Mouse (Mus musculus) heart, adult 18-20 months (tissue): ENCODE measurements at regions not wholly inside any gene's neighbourhood (a gene's known extent, or its start where the extent isn't known, plus 50 kb on each side); places are given as distances from the start of the nearest gene placed in this dataset.
A peak's percentile ranks its signal among the peaks of the same experiment; 100 is the strongest.

Experiments used
- DNase-seq, 2 experiments: peaks; one replicate each; pipeline ENCODE4 v3.0.0; 2021 to 2022; ENCODE audit warnings: mixed read lengths in 1 of 2

DNA sequence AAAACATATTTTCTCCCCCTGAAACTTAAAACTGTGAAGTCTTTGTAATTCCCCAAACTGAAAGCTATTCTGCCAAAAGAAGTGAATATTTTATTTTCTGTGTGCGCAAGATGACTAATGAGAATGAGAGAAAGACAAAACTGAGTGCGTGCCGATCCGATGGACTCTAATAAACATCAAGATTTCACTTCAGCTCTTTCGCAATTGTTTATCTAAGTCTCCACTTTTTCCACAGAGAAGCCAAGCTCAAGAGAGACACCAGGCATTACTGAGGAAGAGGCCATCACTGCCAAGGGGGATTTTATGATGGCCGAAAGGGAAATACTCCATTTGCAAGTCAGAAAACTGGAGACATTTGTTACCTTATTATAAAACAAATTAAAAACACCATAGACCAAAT is 55.0 kb upstream of the Uqcrfs1 start:
- no peak for DNase-seq

DNA sequence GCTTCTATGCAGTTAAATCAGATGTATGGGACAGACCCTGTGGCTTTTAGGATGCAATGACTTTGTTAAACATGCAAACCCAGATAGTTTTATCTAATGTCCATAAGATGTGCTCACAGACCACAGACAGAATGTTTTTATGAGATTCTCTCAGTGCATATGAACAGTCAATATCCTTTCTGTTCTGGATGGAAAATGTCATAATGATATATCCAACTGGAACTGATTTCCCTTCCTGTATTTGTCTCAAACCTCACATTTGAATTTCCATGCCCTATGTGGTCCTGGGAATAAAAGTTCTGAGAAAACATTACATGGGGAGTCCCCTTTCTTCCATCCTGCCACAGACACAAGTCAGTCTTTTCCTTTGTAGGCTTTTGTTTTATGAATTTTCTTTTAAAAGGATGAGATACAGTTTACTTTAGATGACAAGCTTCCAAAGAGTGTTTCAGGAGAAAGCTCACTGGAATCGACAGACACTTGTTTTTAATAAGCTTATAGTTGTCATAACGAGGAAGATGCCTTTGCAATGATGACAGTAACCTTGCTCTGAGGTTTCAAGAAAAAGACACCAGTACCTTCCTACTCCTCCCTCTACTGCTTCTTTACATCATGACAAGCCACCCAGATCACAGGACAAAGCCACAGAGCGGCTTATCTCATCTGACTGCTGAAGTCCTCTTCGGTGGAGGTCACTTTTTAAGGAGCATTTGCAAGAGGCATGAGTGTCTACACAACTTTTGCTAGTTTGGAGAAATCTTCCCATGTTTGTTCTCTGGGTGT is 55.7 kb upstream of the Uqcrfs1 start:
- DNase-seq: no peak

DNA sequence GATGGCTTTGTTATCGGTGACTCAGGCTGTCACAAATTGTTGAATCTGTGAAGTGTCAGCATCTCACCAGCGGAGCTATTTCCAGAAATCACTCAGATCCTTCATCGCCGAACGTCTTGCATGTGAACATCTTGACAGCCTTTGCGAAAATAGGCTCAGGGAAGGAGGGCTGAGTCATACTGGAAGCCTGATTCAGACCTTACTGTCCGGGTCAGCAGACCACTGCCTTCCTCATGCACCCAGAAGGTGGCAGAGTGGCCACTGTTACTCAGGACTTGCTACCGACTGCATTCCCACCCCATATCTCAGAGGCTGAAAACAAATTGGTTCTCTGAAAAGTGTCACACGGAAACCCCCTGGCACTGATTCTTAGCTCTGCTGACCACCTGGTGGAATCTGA is 55.9 kb upstream of the Dusp22 start:
- peak; percentile 26 to 44 for DNase-seq

DNA sequence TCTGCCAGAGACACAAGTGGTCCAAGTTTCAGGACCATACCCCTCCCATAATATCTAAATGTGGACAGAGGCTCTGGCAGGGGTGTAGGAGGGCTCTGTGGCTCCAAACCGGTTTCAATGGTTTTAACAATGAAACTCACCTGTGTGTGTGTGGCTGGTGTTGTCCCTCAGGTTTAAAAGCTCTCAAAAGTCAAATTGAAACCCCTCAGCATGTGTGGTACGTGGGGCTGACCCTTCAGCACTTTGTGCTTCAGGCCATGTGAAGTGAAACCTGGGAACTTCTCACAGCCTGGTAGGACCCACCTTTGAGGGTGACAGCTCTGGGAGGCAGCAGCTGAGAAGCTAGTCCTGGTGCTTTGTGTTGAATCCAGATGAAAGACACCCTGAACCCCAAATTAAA is 52.5 kb upstream of the Dusp22 start:
- DNase-seq: no peak

DNA sequence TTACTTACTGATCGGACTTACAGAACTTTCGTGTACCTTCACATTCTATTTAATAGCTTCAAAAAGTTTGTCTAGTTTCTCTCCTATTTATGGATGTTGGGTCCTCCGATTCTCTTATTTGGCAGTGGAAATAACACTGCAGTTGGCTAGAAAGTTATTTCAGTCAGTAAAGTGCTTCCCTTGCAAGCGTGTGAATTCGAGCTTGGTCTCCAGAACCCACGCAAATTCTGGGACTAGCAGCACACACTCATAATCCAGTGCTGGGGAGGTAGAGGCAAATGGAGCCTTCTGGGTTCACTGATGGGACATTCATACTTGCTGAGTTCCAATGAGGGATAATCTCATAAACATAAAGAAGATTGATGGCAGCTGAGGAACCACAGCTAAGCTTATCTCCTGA is 51.9 kb upstream of the Dusp22 start:
- DNase-seq: no peak

GRCm38 (mm10) chr13:30609784-30610183 is 50.0 kb upstream of the Dusp22 start:
- no peak for DNase-seq
